ENCODE assay signal across 8 mouse cellular contexts in genomic region chr4:9027383-9027782, GRCm38 (mm10).
DNase-seq lines count a peak whose midpoint lies in the region; ATAC-seq lines count a peak whose summit lies in the region.

No protein-coding gene starts in this region.

- H3K4me1 ChIP-seq in neural tube, embryonic 12.5 days: peaks cover 27% of the 10 kb centered on the region
- H3K4me1 ChIP-seq in liver, embryonic 15.5 days (replicated peaks): peaks cover 9% of the 10 kb centered on the region

- no peak overlapping the region for H3K9ac ChIP-seq in neural tube, embryonic 12.5 days
- H3K9ac ChIP-seq in liver, embryonic 15.5 days: no peak overlapping the region

- no peak overlapping the region for H3K27ac ChIP-seq in neural tube, embryonic 12.5 days
- H3K27ac ChIP-seq in liver, embryonic 15.5 days (replicated peaks): no peak overlapping the region

- H3K36me3 ChIP-seq in neural tube, embryonic 12.5 days: no peaks in the 10 kb centered on the region
- no peaks in the 10 kb centered on the region for H3K36me3 ChIP-seq in liver, embryonic 15.5 days (replicated peaks)

- peak; percentile 22; the same call in 1 of the 2 replicates for ATAC-seq in neural tube, embryonic 12.5 days (ENCODE audit: low FRiP score, low read depth)
- no peak for ATAC-seq in liver, embryonic 15.5 days (ENCODE audit: insufficient read depth)
- ATAC-seq in granulocyte monocyte progenitor cell, adult 5-6 weeks (replicated peaks; ENCODE audit: poor library complexity, severe bottlenecking): no peak

- no peaks in the 10 kb centered on the region for H3K27me3 ChIP-seq in neural tube, embryonic 12.5 days (replicated peaks)
- H3K27me3 ChIP-seq in liver, embryonic 15.5 days: no peaks in the 10 kb centered on the region

- 3% methylated on average over 7 of the region's 7 CpGs for WGBS in neural tube, embryonic 12.5 days
- WGBS in liver, embryonic 15.5 days (ENCODE audit: insufficient replicate concordance): 17% methylated on average over 7 of the region's 7 CpGs

- no peaks in the 10 kb centered on the region for H3K9me3 ChIP-seq in neural tube, embryonic 12.5 days
- H3K9me3 ChIP-seq in liver, embryonic 15.5 days (replicated peaks): no peaks in the 10 kb centered on the region

- H3K4me3 ChIP-seq in neural tube, embryonic 12.5 days: no peak overlapping the region
- no peak overlapping the region for H3K4me3 ChIP-seq in liver, embryonic 15.5 days (replicated peaks)

- peak overlapping the region; percentile 78 for H3K4me2 ChIP-seq in neural tube, embryonic 12.5 days (replicated peaks)
- H3K4me2 ChIP-seq in liver, embryonic 15.5 days: peak overlapping the region; percentile 74

- peak; percentile 48 for DNase-seq in embryo, embryonic 10 days (ENCODE audit: low spot score)
- no peak for DNase-seq in embryo, embryonic 10.5 days (ENCODE audit: low spot score)
- no peak for DNase-seq in neural tube, embryonic 10.5 days (ENCODE audit: extremely low spot score, low spot score)
- no peak for DNase-seq in right cerebral cortex, postnatal 14 days
- no peak for DNase-seq in layer of hippocampus, adult 9-11 months
